Mouse (Mus musculus): ENCODE measurements around the gene Arfrp1. TPM values are rescaled to one million over a fixed set of nuclear protein-coding genes. Genes with fewer than 3 reads are reported as not detected.
A peak's percentile ranks its signal among the peaks of the same experiment; 100 is the strongest.

The Arfrp1 gene
- total and polyA plus RNA-seq, 2 experiments from 2014 or later, result 25.4 to 77.1 TPM

DNA sequence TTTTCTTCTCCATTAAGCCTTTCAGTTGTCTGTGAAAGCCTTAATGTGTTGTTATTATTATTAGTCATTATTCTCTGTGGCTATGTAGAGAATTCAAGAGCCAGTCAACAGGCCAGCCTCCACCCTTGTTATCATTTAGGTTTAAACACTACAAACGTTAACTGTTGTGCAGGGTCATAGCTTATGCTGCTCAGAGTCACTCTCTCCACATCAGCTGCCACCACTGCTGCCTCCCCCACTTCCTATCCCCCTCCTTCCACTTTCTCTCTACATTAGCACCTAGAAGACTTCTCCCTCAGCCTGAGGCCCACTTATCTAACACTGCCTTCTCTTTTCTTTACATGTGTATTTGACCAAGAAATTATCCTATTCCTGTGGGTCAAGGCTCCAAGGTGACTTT, 36.3 kb upstream of the Arfrp1 start:
- 0 out of 2 replicates have a peak, but pooled peaks cover 2% of the 10 kb centered on the region for H3K36me3 ChIP-seq (ENCODE audit: insufficient read depth, low read length)
- no peaks in the 10 kb centered on the region for H3K27me3 ChIP-seq (ENCODE audit: insufficient read depth, low read length)
- H3K9ac ChIP-seq (replicated peaks; ENCODE audit: low read length, poor library complexity, severe bottlenecking), result no peak overlapping the region
- no peak for TF ChIP-seq CTCF (IDR thresholded peaks at IDR 0.05)
- no peaks in the 10 kb centered on the region for H3K9me3 ChIP-seq (ENCODE audit: low read length)
- DNase-seq (ENCODE audit: low spot score) (no peak), ATAC-seq (ENCODE audit: low FRiP score) (no peak)
- H3K27ac ChIP-seq (ENCODE audit: low read depth, low read length), result no peak overlapping the region
- WGBS, result 16% methylated on average over 1 of the region's 1 CpGs
- H3K4me1 ChIP-seq (ENCODE audit: insufficient read depth, low read length), result no peaks in the 10 kb centered on the region
- no peak overlapping the region for H3K4me3 ChIP-seq (ENCODE audit: low read depth, low read length)
- H3K4me2 ChIP-seq (ENCODE audit: low read depth, low read length, poor library complexity, severe bottlenecking), result no peak overlapping the region

GRCm38 (mm10) chr2:181397207-181397761, 32.1 kb upstream of the Arfrp1 start:
- ATAC-seq (ENCODE audit: low FRiP score), result no peak
- TF ChIP-seq CTCF (IDR thresholded peaks at IDR 0.05), result no peak
- Histone ChIP-seq H3K4me2 (ENCODE audit: low read depth, low read length, poor library complexity, severe bottlenecking) (no peak overlapping the region), H3K27ac (ENCODE audit: low read depth, low read length) (no peak overlapping the region), H3K9me3 (ENCODE audit: low read length) (no peaks in the 10 kb centered on the region), H3K9ac (replicated peaks; ENCODE audit: low read length, poor library complexity, severe bottlenecking) (no peak overlapping the region), H3K4me1 (ENCODE audit: insufficient read depth, low read length) (no peaks in the 10 kb centered on the region), H3K36me3 (ENCODE audit: insufficient read depth, low read length) (peaks cover 10% of the 10 kb centered on the region; the same call in 1 of the 2 replicates), H3K27me3 (ENCODE audit: insufficient read depth, low read length) (no peaks in the 10 kb centered on the region), H3K4me3 (ENCODE audit: low read depth, low read length) (no peak overlapping the region)
- WGBS, result 56% methylated on average over 5 of the region's 5 CpGs
- peak; percentile 7 for DNase-seq (ENCODE audit: low spot score)

DNA sequence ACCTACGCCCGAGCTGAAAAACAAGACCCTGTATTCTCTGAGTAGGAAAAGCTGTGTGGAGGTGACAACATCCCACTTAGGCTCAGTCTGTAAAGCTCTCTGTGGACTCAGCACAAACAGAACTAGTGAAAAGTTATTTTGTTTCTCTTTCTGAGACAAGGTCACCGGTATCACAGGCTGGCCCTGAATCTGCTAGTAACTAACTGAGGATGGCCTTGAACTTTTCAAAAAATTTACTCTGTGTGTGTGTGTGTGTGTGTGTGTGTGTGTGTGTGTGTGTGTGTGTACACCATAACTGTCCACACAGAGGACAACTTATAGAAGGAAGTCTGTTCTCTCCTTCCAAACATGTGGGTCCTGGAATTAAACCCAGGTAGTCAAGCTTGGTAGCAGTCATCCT, 28.9 kb upstream of the Arfrp1 start:
- Histone ChIP-seq H3K4me2 (ENCODE audit: low read depth, low read length, poor library complexity, severe bottlenecking) (no peak overlapping the region), H3K9ac (replicated peaks; ENCODE audit: low read length, poor library complexity, severe bottlenecking) (no peak overlapping the region), H3K27ac (ENCODE audit: low read depth, low read length) (no peak overlapping the region), H3K4me3 (ENCODE audit: low read depth, low read length) (no peak overlapping the region), H3K4me1 (ENCODE audit: insufficient read depth, low read length) (no peaks in the 10 kb centered on the region), H3K9me3 (ENCODE audit: low read length) (no peaks in the 10 kb centered on the region), H3K27me3 (ENCODE audit: insufficient read depth, low read length) (no peaks in the 10 kb centered on the region), H3K36me3 (ENCODE audit: insufficient read depth, low read length) (peaks cover 27% of the 10 kb centered on the region)
- 96% methylated on average over 3 of the region's 3 CpGs for WGBS
- ATAC-seq (ENCODE audit: low FRiP score) (no peak), DNase-seq (ENCODE audit: low spot score) (no peak)
- TF ChIP-seq CTCF (IDR thresholded peaks at IDR 0.05), result no peak

DNA sequence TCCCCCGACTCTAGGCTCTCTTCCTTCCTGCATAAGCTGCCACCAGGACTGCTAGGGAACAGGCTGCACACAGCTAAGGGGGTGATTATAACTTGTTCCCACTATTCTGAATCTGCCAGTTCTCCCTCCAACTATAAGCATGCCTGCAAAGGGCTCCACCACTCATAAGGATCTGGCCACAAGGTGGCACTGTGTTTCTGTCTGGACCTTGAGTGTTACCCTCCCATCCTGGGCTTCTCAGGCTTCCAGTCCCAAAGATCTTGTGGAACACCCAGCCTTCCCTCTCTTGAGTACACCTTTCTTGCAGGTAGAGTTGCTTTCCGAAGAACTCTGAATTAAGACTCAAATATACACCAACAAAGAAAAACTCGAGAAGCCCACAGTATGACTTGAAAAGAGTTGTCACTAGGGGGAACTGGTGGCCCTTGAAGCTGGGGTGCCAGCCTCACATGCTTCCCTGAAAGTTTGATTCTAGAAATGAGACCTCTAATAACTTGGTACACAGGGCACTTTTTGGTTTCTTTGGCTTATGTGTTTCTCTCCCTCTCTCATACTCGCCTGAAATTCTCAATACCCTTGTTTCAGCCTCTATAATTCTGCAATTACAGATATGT, 27.5 kb upstream of the Arfrp1 start:
- peaks cover 27% of the 10 kb centered on the region for H3K36me3 ChIP-seq (ENCODE audit: insufficient read depth, low read length)
- DNase-seq (ENCODE audit: low spot score) (peak; percentile 92), ATAC-seq (ENCODE audit: low FRiP score) (peak; percentile 54; the same call in 1 of the 2 replicates)
- no peak overlapping the region for H3K4me3 ChIP-seq (ENCODE audit: low read depth, low read length)
- H3K9ac ChIP-seq (replicated peaks; ENCODE audit: low read length, poor library complexity, severe bottlenecking), result no peak overlapping the region
- H3K4me2 ChIP-seq (ENCODE audit: low read depth, low read length, poor library complexity, severe bottlenecking), result no peak overlapping the region
- H3K27me3 ChIP-seq (ENCODE audit: insufficient read depth, low read length), result no peaks in the 10 kb centered on the region
- TF ChIP-seq CTCF (IDR thresholded peaks at IDR 0.05), result peak; percentile 92
- 43% methylated on average over 4 of the region's 4 CpGs for WGBS
- H3K9me3 ChIP-seq (ENCODE audit: low read length), result no peaks in the 10 kb centered on the region
- H3K4me1 ChIP-seq (ENCODE audit: insufficient read depth, low read length), result no peaks in the 10 kb centered on the region
- H3K27ac ChIP-seq (ENCODE audit: low read depth, low read length), result no peak overlapping the region

GRCm38 (mm10) chr2:181391541-181391940, 26.3 kb upstream of the Arfrp1 start:
- DNase-seq (ENCODE audit: low spot score) (no peak), ATAC-seq (ENCODE audit: low FRiP score) (no peak)
- H3K27me3 ChIP-seq (ENCODE audit: insufficient read depth, low read length), result no peaks in the 10 kb centered on the region
- H3K4me1 ChIP-seq (ENCODE audit: insufficient read depth, low read length), result no peaks in the 10 kb centered on the region
- H3K9me3 ChIP-seq (ENCODE audit: low read length), result no peaks in the 10 kb centered on the region
- no peak for TF ChIP-seq CTCF (IDR thresholded peaks at IDR 0.05)
- 63% methylated on average over 2 of the region's 2 CpGs for WGBS
- H3K9ac ChIP-seq (replicated peaks; ENCODE audit: low read length, poor library complexity, severe bottlenecking), result no peak overlapping the region
- peaks cover 29% of the 10 kb centered on the region for H3K36me3 ChIP-seq (ENCODE audit: insufficient read depth, low read length)
- no peak overlapping the region for H3K4me2 ChIP-seq (ENCODE audit: low read depth, low read length, poor library complexity, severe bottlenecking)
- H3K4me3 ChIP-seq (ENCODE audit: low read depth, low read length), result no peak overlapping the region
- no peak overlapping the region for H3K27ac ChIP-seq (ENCODE audit: low read depth, low read length)

GRCm38 (mm10) chr2:181391022-181391421, 25.8 kb upstream of the Arfrp1 start:
- no peak overlapping the region for H3K4me3 ChIP-seq (ENCODE audit: low read depth, low read length)
- 89% methylated on average over 15 of the region's 15 CpGs for WGBS
- no peaks in the 10 kb centered on the region for H3K9me3 ChIP-seq (ENCODE audit: low read length)
- ATAC-seq (ENCODE audit: low FRiP score), result no peak
- no peaks in the 10 kb centered on the region for H3K27me3 ChIP-seq (ENCODE audit: insufficient read depth, low read length)
- H3K4me1 ChIP-seq (ENCODE audit: insufficient read depth, low read length), result no peaks in the 10 kb centered on the region
- H3K9ac ChIP-seq (replicated peaks; ENCODE audit: low read length, poor library complexity, severe bottlenecking), result no peak overlapping the region
- no peak for DNase-seq (ENCODE audit: low spot score)
- H3K4me2 ChIP-seq (ENCODE audit: low read depth, low read length, poor library complexity, severe bottlenecking), result no peak overlapping the region
- TF ChIP-seq CTCF (IDR thresholded peaks at IDR 0.05), result no peak
- H3K36me3 ChIP-seq (ENCODE audit: insufficient read depth, low read length), result peaks cover 32% of the 10 kb centered on the region
- H3K27ac ChIP-seq (ENCODE audit: low read depth, low read length), result no peak overlapping the region

Data from midbrain, postnatal 0 days (tissue).